Mouse (Mus musculus): ENCODE measurements at regions not wholly inside any gene's neighbourhood (a gene's known extent, or its start where the extent isn't known, plus 50 kb on each side); places are given as distances from the start of the nearest gene placed in this dataset.

DNA sequence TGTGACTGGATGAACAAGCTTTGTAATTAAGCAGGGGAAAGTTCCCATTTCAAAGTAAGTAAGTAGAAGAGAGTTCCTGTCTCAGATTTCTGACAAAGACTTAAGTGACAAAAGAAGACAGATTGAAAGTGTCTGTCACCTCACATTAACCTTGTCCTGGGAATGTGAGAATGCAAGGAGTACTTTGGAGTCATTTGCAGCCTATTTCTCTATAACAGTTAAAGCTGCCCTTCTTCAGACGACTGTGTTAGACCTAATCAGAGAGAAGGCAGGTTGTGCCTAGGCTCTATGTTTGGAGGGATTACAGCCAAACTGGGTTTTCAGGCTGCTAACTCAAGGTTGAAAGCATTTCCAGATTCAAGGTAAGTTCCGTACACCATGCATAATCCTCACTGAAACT lies 446.5 kb downstream of the Pdgfc start:
- no peak for TF ChIP-seq EP300 (IDR thresholded peaks at IDR 0.05; ENCODE audit: insufficient read depth, low read depth, low read length)
- H3K36me3 ChIP-seq (ENCODE audit: control insufficient read depth, insufficient read depth, low read length, poor library complexity, severe bottlenecking): no peaks in the 10 kb centered on the region
- H3K4me3 ChIP-seq (ENCODE audit: low read depth, low read length): no peak overlapping the region
- no peak overlapping the region for H3K9ac ChIP-seq (ENCODE audit: low read depth, poor library complexity, severe bottlenecking)
- no peaks in the 10 kb centered on the region for H3K27me3 ChIP-seq (ENCODE audit: control insufficient read depth, insufficient read depth, low read length, poor library complexity, severe bottlenecking)
- H3K9me3 ChIP-seq (replicated peaks; ENCODE audit: control insufficient read depth, insufficient read depth, low read length, poor library complexity, severe bottlenecking): no peaks in the 10 kb centered on the region
- H3K27ac ChIP-seq (ENCODE audit: insufficient read depth, low read length): no peak overlapping the region
- no peaks in the 10 kb centered on the region for H3K4me1 ChIP-seq (ENCODE audit: control insufficient read depth, insufficient read depth, low read length)

DNA sequence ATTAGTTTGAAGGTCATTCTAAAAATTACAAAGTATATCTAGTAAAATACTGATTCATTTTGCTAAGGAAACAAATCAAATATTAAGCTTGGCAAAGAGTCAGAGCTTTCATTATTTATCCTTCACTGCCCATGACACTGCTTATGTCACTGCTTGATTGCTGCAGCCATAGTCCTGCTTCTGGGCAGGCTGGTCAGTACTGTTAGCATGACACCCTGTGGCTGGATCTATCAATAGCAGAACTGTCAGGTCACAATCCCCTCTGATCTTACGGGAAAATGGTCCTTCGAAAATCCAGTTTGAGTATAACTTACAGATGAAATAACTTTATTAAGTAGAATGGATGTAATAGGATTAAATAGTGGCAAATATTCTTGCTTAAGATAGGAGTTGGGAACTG lies 447.1 kb downstream of the Pdgfc start:
- Histone ChIP-seq H3K9me3 (replicated peaks; ENCODE audit: control insufficient read depth, insufficient read depth, low read length, poor library complexity, severe bottlenecking) (no peaks in the 10 kb centered on the region), H3K27ac (ENCODE audit: insufficient read depth, low read length) (no peak overlapping the region), H3K9ac (ENCODE audit: low read depth, poor library complexity, severe bottlenecking) (no peak overlapping the region), H3K4me3 (ENCODE audit: low read depth, low read length) (no peak overlapping the region), H3K4me1 (ENCODE audit: control insufficient read depth, insufficient read depth, low read length) (no peaks in the 10 kb centered on the region), H3K36me3 (ENCODE audit: control insufficient read depth, insufficient read depth, low read length, poor library complexity, severe bottlenecking) (no peaks in the 10 kb centered on the region), H3K27me3 (ENCODE audit: control insufficient read depth, insufficient read depth, low read length, poor library complexity, severe bottlenecking) (no peaks in the 10 kb centered on the region)
- TF ChIP-seq POLR2A (IDR thresholded peaks at IDR 0.05; ENCODE audit: insufficient read depth, low read length): no peak
- no peak for TF ChIP-seq CTCF (IDR thresholded peaks at IDR 0.05; ENCODE audit: low read depth, low read length)
- TF ChIP-seq EP300 (IDR thresholded peaks at IDR 0.05; ENCODE audit: insufficient read depth, low read depth, low read length): no peak

DNA sequence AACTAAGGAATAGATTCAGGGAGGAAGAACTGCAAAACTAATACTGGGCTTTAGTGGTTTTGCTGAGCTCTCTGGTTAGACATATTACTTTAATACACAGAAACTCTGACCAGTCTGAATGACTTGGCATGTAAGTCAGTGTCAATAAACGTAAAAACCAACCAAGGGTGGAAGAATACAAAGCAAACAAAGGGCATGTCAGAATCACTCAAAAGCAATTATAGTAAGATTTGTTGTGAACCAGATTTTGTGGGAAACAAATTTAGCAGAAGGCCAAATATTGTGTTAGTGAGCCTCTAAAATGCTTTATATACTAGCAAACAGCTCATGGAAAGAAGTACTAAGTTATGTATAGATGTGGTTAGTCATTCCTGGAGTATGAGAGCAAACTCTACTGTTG lies 427.1 kb upstream of the Ctso start:
- TF ChIP-seq POLR2A (IDR thresholded peaks at IDR 0.05; ENCODE audit: insufficient read depth, low read length) (no peak), CTCF (IDR thresholded peaks at IDR 0.05; ENCODE audit: low read depth, low read length) (no peak), EP300 (IDR thresholded peaks at IDR 0.05; ENCODE audit: insufficient read depth, low read depth, low read length) (no peak)
- no peak overlapping the region for H3K4me3 ChIP-seq (ENCODE audit: low read depth, low read length)
- no peaks in the 10 kb centered on the region for H3K4me1 ChIP-seq (ENCODE audit: control insufficient read depth, insufficient read depth, low read length)
- no peak overlapping the region for H3K9ac ChIP-seq (ENCODE audit: low read depth, poor library complexity, severe bottlenecking)
- no peaks in the 10 kb centered on the region for H3K36me3 ChIP-seq (ENCODE audit: control insufficient read depth, insufficient read depth, low read length, poor library complexity, severe bottlenecking)
- no peak overlapping the region for H3K27ac ChIP-seq (ENCODE audit: insufficient read depth, low read length)
- H3K9me3 ChIP-seq (replicated peaks; ENCODE audit: control insufficient read depth, insufficient read depth, low read length, poor library complexity, severe bottlenecking): no peaks in the 10 kb centered on the region
- no peaks in the 10 kb centered on the region for H3K27me3 ChIP-seq (ENCODE audit: control insufficient read depth, insufficient read depth, low read length, poor library complexity, severe bottlenecking)

DNA sequence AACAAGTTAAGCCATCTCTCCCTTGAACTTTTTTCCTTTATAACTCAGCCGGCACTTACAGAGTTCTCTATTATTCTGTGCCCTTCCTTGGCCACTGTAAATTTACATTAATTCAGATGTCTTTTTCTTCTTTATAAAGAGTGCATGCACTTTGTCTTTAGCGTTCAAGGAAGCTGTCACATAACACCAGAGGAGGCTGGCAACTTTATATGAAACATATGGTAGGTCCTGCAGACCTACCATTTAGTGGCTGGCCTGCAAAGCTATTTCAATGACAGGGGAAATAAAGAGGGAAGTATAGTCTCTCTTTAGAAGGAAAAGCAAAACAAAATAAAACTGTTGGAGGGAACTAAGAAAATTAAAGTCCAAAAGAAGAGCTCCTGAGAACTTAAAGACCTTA lies 423.8 kb upstream of the Ctso start:
- H3K4me3 ChIP-seq (ENCODE audit: low read depth, low read length): no peak overlapping the region
- TF ChIP-seq POLR2A (IDR thresholded peaks at IDR 0.05; ENCODE audit: insufficient read depth, low read length): no peak
- TF ChIP-seq CTCF (IDR thresholded peaks at IDR 0.05; ENCODE audit: low read depth, low read length): no peak
- no peak for TF ChIP-seq EP300 (IDR thresholded peaks at IDR 0.05; ENCODE audit: insufficient read depth, low read depth, low read length)
- H3K36me3 ChIP-seq (ENCODE audit: control insufficient read depth, insufficient read depth, low read length, poor library complexity, severe bottlenecking): no peaks in the 10 kb centered on the region
- H3K9me3 ChIP-seq (replicated peaks; ENCODE audit: control insufficient read depth, insufficient read depth, low read length, poor library complexity, severe bottlenecking): no peaks in the 10 kb centered on the region
- H3K4me1 ChIP-seq (ENCODE audit: control insufficient read depth, insufficient read depth, low read length): no peaks in the 10 kb centered on the region
- H3K27me3 ChIP-seq (ENCODE audit: control insufficient read depth, insufficient read depth, low read length, poor library complexity, severe bottlenecking): no peaks in the 10 kb centered on the region
- H3K9ac ChIP-seq (ENCODE audit: low read depth, poor library complexity, severe bottlenecking): no peak overlapping the region
- H3K27ac ChIP-seq (ENCODE audit: insufficient read depth, low read length): no peak overlapping the region

DNA sequence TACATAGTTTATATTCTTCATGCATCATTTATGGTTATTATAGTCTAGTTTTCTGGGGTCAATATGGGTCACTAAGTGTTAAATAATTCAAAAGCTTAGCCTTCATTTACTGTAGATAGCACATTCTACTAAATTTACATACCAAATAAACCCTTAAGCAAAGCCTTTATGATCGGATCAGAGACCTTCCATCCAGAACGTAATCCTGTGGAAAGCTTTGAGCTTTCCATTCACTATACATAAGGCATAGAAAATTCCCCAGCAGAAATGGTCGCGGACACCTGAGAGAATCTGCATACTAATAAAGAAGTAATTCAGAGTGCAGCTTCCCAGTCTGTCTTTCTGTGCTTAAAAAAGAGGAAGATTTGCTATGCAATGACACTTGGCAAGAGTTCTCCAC lies 410.6 kb upstream of the Ctso start:
- H3K4me3 ChIP-seq (ENCODE audit: low read depth, low read length): no peak overlapping the region
- H3K36me3 ChIP-seq (ENCODE audit: control insufficient read depth, insufficient read depth, low read length, poor library complexity, severe bottlenecking): no peaks in the 10 kb centered on the region
- H3K27ac ChIP-seq (ENCODE audit: insufficient read depth, low read length): no peak overlapping the region
- TF ChIP-seq CTCF (IDR thresholded peaks at IDR 0.05; ENCODE audit: low read depth, low read length): no peak
- no peak for TF ChIP-seq EP300 (IDR thresholded peaks at IDR 0.05; ENCODE audit: insufficient read depth, low read depth, low read length)
- TF ChIP-seq POLR2A (IDR thresholded peaks at IDR 0.05; ENCODE audit: insufficient read depth, low read length): no peak
- H3K9ac ChIP-seq (ENCODE audit: low read depth, poor library complexity, severe bottlenecking): no peak overlapping the region
- no peaks in the 10 kb centered on the region for H3K9me3 ChIP-seq (replicated peaks; ENCODE audit: control insufficient read depth, insufficient read depth, low read length, poor library complexity, severe bottlenecking)
- no peaks in the 10 kb centered on the region for H3K4me1 ChIP-seq (ENCODE audit: control insufficient read depth, insufficient read depth, low read length)
- H3K27me3 ChIP-seq (ENCODE audit: control insufficient read depth, insufficient read depth, low read length, poor library complexity, severe bottlenecking): no peaks in the 10 kb centered on the region

DNA sequence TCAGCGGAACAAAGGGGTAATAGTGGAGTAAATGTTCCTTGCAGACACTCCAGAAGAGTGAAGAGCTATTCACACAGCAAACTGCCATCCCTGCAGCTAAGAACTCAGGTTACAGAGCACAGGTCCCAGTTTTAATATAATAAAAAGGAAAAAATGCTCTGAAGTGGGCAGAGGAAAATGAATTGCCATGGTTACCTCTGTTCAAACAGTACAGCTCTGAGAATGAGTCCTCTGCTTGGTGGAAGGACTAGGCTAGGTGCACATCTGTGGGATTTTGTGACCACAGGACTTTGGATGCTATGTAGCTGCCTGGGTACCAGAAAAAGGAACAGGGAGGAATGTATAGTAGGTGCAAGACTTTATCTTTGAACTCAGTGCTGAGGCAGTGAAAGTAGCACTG lies 401.5 kb upstream of the Ctso start:
- Histone ChIP-seq H3K27me3 (ENCODE audit: control insufficient read depth, insufficient read depth, low read length, poor library complexity, severe bottlenecking) (no peaks in the 10 kb centered on the region), H3K36me3 (ENCODE audit: control insufficient read depth, insufficient read depth, low read length, poor library complexity, severe bottlenecking) (no peaks in the 10 kb centered on the region), H3K27ac (ENCODE audit: insufficient read depth, low read length) (no peak overlapping the region), H3K9me3 (replicated peaks; ENCODE audit: control insufficient read depth, insufficient read depth, low read length, poor library complexity, severe bottlenecking) (no peaks in the 10 kb centered on the region), H3K9ac (ENCODE audit: low read depth, poor library complexity, severe bottlenecking) (no peak overlapping the region), H3K4me3 (ENCODE audit: low read depth, low read length) (no peak overlapping the region), H3K4me1 (ENCODE audit: control insufficient read depth, insufficient read depth, low read length) (no peaks in the 10 kb centered on the region)
- TF ChIP-seq EP300 (IDR thresholded peaks at IDR 0.05; ENCODE audit: insufficient read depth, low read depth, low read length): no peak
- TF ChIP-seq POLR2A (IDR thresholded peaks at IDR 0.05; ENCODE audit: insufficient read depth, low read length): no peak
- TF ChIP-seq CTCF (IDR thresholded peaks at IDR 0.05; ENCODE audit: low read depth, low read length): no peak

All from ES-Bruce4 (cell line).